Mouse (Mus musculus) megakaryocyte, embryonic 14.5 days (primary cell): ENCODE measurements around the gene Fam221b.

Experiments used
- FLI1 ChIP-seq: IDR thresholded peaks from 2 replicates; pipeline ENCODE4 v1.6.1; 2012; ENCODE audit warnings: low read length, inconsistent platforms, mixed read lengths
- GATA1 ChIP-seq: IDR thresholded peaks from 3 replicates; pipeline ENCODE4 v1.6.1; 2012; ENCODE audit warnings: mixed read lengths, low read length, inconsistent platforms, borderline replicate concordance

DNA sequence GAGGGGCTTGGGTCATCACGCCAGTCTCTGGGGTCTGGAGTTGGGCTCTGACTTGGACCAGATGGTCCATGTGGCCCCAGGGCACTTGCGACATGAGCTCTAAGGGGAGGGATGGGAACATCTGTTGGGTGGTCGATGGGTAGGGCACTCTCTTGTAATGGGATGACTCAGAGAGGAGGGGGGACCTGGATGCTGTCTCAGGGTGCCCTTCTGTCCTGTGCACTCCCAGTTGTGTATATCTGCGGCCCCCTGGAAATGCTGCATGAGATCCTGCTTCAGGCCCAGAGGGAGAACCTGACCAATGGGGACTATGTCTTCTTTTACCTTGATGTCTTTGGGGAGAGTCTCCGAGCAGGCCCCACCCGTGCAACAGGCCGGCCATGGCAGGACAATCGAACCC, 35.6 kb downstream of the Fam221b start:
- TF ChIP-seq GATA1: no peak
- no peak for TF ChIP-seq FLI1
